Mouse (Mus musculus) heart, embryonic 12.5 days (tissue): ENCODE measurements around the gene Dync1li1. TPM values are rescaled to one million over a fixed set of nuclear protein-coding genes. Genes with fewer than 3 reads are reported as not detected.

Source experiments
- ATAC-seq: fragments of 200-750 bp; cut with Nextera tagmentation; 2 replicates; pipeline ENCODE4 v1.8.0; 2017; ENCODE audit warnings: moderate TSS enrichment, moderate library complexity; ENCODE audit not compliant: insufficient number of reproducible peaks, low FRiP score
- H3K27ac ChIP-seq: fragments of 300-500 bp; sonication (generic); 2 replicates; pipeline ENCODE4 v1.5.1; 2016; ENCODE audit warnings: mild to moderate bottlenecking, moderate library complexity; ENCODE audit not compliant: poor library complexity, severe bottlenecking
- H3K27me3 ChIP-seq: fragments of 300-500 bp; sonication (generic); replicated peaks from 2 replicates; pipeline ENCODE4 v1.6.1; 2016; ENCODE audit warnings: mild to moderate bottlenecking, moderate library complexity
- H3K36me3 ChIP-seq: fragments of 300-500 bp; sonication (generic); 2 replicates; pipeline ENCODE4 v1.6.1; 2016; ENCODE audit warnings: mild to moderate bottlenecking, moderate library complexity
- H3K4me1 ChIP-seq: fragments of 300-500 bp; sonication (generic); replicated peaks from 2 replicates; pipeline ENCODE4 v1.6.1; 2016; ENCODE audit warnings: mild to moderate bottlenecking
- H3K4me2 ChIP-seq: fragments of 300-500 bp; sonication (generic); 2 replicates; pipeline ENCODE4 v1.6.1; 2016; ENCODE audit warnings: mild to moderate bottlenecking, moderate library complexity
- H3K4me3 ChIP-seq: fragments of 300-500 bp; sonication (generic); 2 replicates; pipeline ENCODE4 v1.5.1; 2016; ENCODE audit warnings: mild to moderate bottlenecking
- H3K9ac ChIP-seq: fragments of 300-500 bp; sonication (generic); 2 replicates; pipeline ENCODE4 v1.6.1; 2016; ENCODE audit warnings: mild to moderate bottlenecking, moderate library complexity
- H3K9me3 ChIP-seq: fragments of 300-500 bp; sonication (generic); replicated peaks from 2 replicates; pipeline ENCODE4 v1.6.1; 2016; ENCODE audit warnings: mild to moderate bottlenecking, moderate library complexity
- WGBS: fragments of 180-500 bp; shearing (Covaris S2); methylation state at CpG from one replicate; pipeline ENCODE4 v1.1.7; 2016; 5-methylcytosine and 5-hydroxymethylcytosine counted together
- polyA plus RNA-seq: library from polyadenylated mRNA; unstranded; fragments of >200 nt; fragmentation: Nextera tagmentation; extraction: Ambion mirVana; gene quantifications from 2 replicates; pipeline ENCODE4 v1.2.1, GENCODE M21; 2016

The Dync1li1 gene
- polyA plus RNA-seq, 1 experiment from 2014 or later, result 78.3 TPM

GRCm38 (mm10) chr9:114770224-114770623 lies 81.6 kb downstream of the Dync1li1 start:
- Histone ChIP-seq H3K27ac (no peak overlapping the region), H3K9me3 (0 out of 2 replicates have a peak, but pooled peaks cover 5% of the 10 kb centered on the region), H3K9ac (no peak overlapping the region), H3K4me1 (peaks cover 22% of the 10 kb centered on the region), H3K36me3 (peaks cover 38% of the 10 kb centered on the region), H3K4me3 (no peak overlapping the region), H3K4me2 (no peak overlapping the region), H3K27me3 (no peaks in the 10 kb centered on the region)
- no peak for ATAC-seq
- WGBS, result 87% methylated on average over 4 of the region's 4 CpGs

- 77% methylated on average over 7 of the region's 7 CpGs for WGBS
Observed at GRCm38 (mm10) chr9:114771565-114771964, 83.0 kb downstream of the Dync1li1 start.

More at GRCm38 (mm10) chr9:114771565-114771964, 83.0 kb downstream of the Dync1li1 start:
- Histone ChIP-seq H3K27me3 (no peaks in the 10 kb centered on the region), H3K4me2 (no peak overlapping the region), H3K4me3 (no peak overlapping the region), H3K4me1 (peaks cover 35% of the 10 kb centered on the region), H3K9me3 (0 out of 2 replicates have a peak, but pooled peaks cover 5% of the 10 kb centered on the region), H3K9ac (no peak overlapping the region), H3K36me3 (peaks cover 30% of the 10 kb centered on the region), H3K27ac (no peak overlapping the region)
- ATAC-seq, result no peak

Other genes with a start within 250 kb of the Dync1li1 start
- not detected in 2 replicates for gene Ccr4, start 183.9 kb upstream of the Dync1li1 start, polyA plus RNA-seq
- 0.64 and 1.3 TPM in 2 replicates for gene C130032M10Rik, start 173.1 kb upstream of the Dync1li1 start, polyA plus RNA-seq
- 0.40 and 0.63 TPM in 2 replicates for gene Trim71, start 124.4 kb upstream of the Dync1li1 start, polyA plus RNA-seq
- 39.4 and 40.8 TPM in 2 replicates for gene Cnot10, start 48.6 kb upstream of the Dync1li1 start, polyA plus RNA-seq
- gene Cmtm6, start 42.3 kb downstream of the Dync1li1 start, polyA plus RNA-seq, result 42.2 and 43.9 TPM in 2 replicates
- 104 TPM in 2 replicates for gene Cmtm7, start 93.1 kb downstream of the Dync1li1 start, polyA plus RNA-seq
- gene Cmtm8, start 155.4 kb downstream of the Dync1li1 start, polyA plus RNA-seq, result 14.9 and 16.2 TPM in 2 replicates
- gene Gpd1l, start 245.2 kb downstream of the Dync1li1 start, polyA plus RNA-seq, result 15.5 and 19.3 TPM in 2 replicates